10 mouse cellular contexts compared by ENCODE assay signal in the genomic region with DNA sequence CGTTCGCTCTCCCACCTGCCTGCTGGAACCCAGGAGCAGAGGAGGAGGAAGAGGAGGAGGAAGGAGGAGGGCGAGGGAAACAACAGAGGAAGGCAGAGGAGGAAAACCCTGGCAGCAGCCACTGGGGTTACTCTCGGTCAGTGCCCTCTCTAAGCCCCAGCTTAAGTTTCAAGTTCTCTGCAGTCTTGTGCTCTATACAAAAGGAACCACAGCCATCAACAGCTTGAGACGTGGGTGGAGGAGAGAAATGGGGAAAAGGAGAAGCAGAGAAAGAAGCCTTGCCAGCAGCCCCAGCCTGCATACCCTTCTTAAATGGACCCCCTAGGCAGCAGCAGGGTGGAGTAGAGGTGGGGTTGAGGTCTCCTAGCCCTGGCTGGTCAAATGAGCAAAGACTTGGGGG. TPM values are rescaled to one million over a fixed set of nuclear protein-coding genes. Genes with fewer than 3 reads are reported as not detected.
DNase-seq lines count a peak whose midpoint lies in the region; ATAC-seq and TF ChIP-seq lines count a peak whose summit lies in the region.
"Had no signal": no experiment of that assay in that cellular context is flagged by ENCODE, and none has a peak within 500 bp of the region (broad histone marks: within the 10 kb centered on the region; RNA-seq: fewer than 3 reads in every experiment).

No protein-coding gene starts in this region.

- TF ChIP-seq CTCF in bone marrow macrophage, adult 2 months (IDR thresholded peaks at IDR 0.05; ENCODE audit: low read depth, low read length), result no peak

- no peak overlapping the region for H3K4me3 ChIP-seq in heart, embryonic 11.5 days (ENCODE audit: low read depth, low read length)
- H3K4me3 ChIP-seq in bone marrow macrophage, adult 2 months (ENCODE audit: insufficient read depth, low read length), result no peak overlapping the region
- H3K4me3 ChIP-seq in hindbrain, embryonic 11.5 days (ENCODE audit: low read depth, low read length), result no peak overlapping the region
- H3K4me3 ChIP-seq in lung, embryonic 16.5 days (ENCODE audit: low read length), result no peak overlapping the region
- H3K4me3 ChIP-seq: heart, embryonic 13.5 days had no signal

- DNase-seq in heart, adult 9 months (ENCODE audit: low spot score in 2 of 2), result peak; percentile 45 to 51
- peak; percentile 31 to 32 for DNase-seq in B cell, adult 2 months
- DNase-seq in hindbrain, embryonic 11.5 days (ENCODE audit: low spot score), result peak; percentile 6
- DNase-seq in adrenal gland, postnatal 25 days, result no peak
- DNase-seq in cerebellum, postnatal 25 days, result no peak

- H3K9me3 ChIP-seq in heart, embryonic 11.5 days (replicated peaks; ENCODE audit: control insufficient read depth, low read length), result no peaks in the 10 kb centered on the region
- H3K9me3 ChIP-seq in hindbrain, embryonic 11.5 days (ENCODE audit: control insufficient read depth, low read length), result no peaks in the 10 kb centered on the region
- H3K9me3 ChIP-seq in lung, embryonic 16.5 days (ENCODE audit: control insufficient read depth, low read length), result no peaks in the 10 kb centered on the region
- H3K9me3 ChIP-seq: heart, embryonic 13.5 days had no signal

- ATAC-seq in heart, embryonic 11.5 days (replicated peaks; ENCODE audit: insufficient number of reproducible peaks, low FRiP score, low TSS enrichment), result no peak
- 0 out of 2 replicates have a peak, but pooled peaks have one; percentile 25 for ATAC-seq in hindbrain, embryonic 11.5 days (ENCODE audit: low FRiP score)
- ATAC-seq in lung, embryonic 16.5 days (ENCODE audit: low read depth), result no peak

- no peak for TF ChIP-seq POLR2A in bone marrow macrophage, adult 2 months (IDR thresholded peaks at IDR 0.05; ENCODE audit: borderline replicate concordance, low read depth, low read length)

- no peak overlapping the region for H3K27ac ChIP-seq in heart, embryonic 11.5 days (ENCODE audit: low read depth, low read length)
- H3K27ac ChIP-seq in bone marrow macrophage, adult 2 months (ENCODE audit: insufficient read depth, low read depth, low read length), result peak overlapping the region; percentile 87
- H3K27ac ChIP-seq in hindbrain, embryonic 11.5 days (ENCODE audit: low read depth, low read length), result no peak overlapping the region
- H3K27ac ChIP-seq in lung, embryonic 16.5 days (ENCODE audit: low read length), result peak overlapping the region; percentile 45; the same call in 1 of the 2 replicates
- H3K27ac ChIP-seq: heart, embryonic 13.5 days; liver, embryonic 14.5 days had no signal

- no peaks in the 10 kb centered on the region for H3K36me3 ChIP-seq in heart, embryonic 11.5 days (ENCODE audit: control insufficient read depth, insufficient read depth, low read length)
- H3K36me3 ChIP-seq in hindbrain, embryonic 11.5 days (ENCODE audit: control insufficient read depth, insufficient read depth, low read length), result no peaks in the 10 kb centered on the region
- H3K36me3 ChIP-seq in lung, embryonic 16.5 days (ENCODE audit: control insufficient read depth, insufficient read depth, low read length), result peaks cover 4% of the 10 kb centered on the region; the same call in 1 of the 2 replicates

- no peak overlapping the region for H3K9ac ChIP-seq in heart, embryonic 11.5 days (ENCODE audit: low read depth, low read length)
- no peak overlapping the region for H3K9ac ChIP-seq in hindbrain, embryonic 11.5 days (ENCODE audit: low read depth, low read length)
- H3K9ac ChIP-seq in lung, embryonic 16.5 days (ENCODE audit: low read length), result no peak overlapping the region
- H3K9ac ChIP-seq: heart, embryonic 13.5 days; liver, embryonic 14.5 days had no signal

- 34% methylated on average over 3 of the region's 5 CpGs for WGBS in heart, embryonic 11.5 days (ENCODE audit: insufficient replicate concordance)
- WGBS in hindbrain, embryonic 11.5 days, result 17% methylated on average over 2 of the region's 5 CpGs
- 27% methylated on average over 3 of the region's 5 CpGs for WGBS in lung, embryonic 16.5 days

- H3K27me3 ChIP-seq in heart, embryonic 11.5 days (ENCODE audit: control insufficient read depth, insufficient read depth, low read length), result no peaks in the 10 kb centered on the region
- H3K27me3 ChIP-seq in hindbrain, embryonic 11.5 days (ENCODE audit: control insufficient read depth, insufficient read depth, low read length), result no peaks in the 10 kb centered on the region
- no peaks in the 10 kb centered on the region for H3K27me3 ChIP-seq in lung, embryonic 16.5 days (ENCODE audit: control insufficient read depth, insufficient read depth, low read depth, low read length)
- H3K27me3 ChIP-seq: heart, embryonic 13.5 days had no signal

- peaks cover 2% of the 10 kb centered on the region; the same call in 1 of the 2 replicates for H3K4me1 ChIP-seq in heart, embryonic 11.5 days (ENCODE audit: control insufficient read depth, insufficient read depth, low read length)
- peaks cover 48% of the 10 kb centered on the region for H3K4me1 ChIP-seq in bone marrow macrophage, adult 2 months (ENCODE audit: control insufficient read depth, insufficient read depth, low read length)
- H3K4me1 ChIP-seq in hindbrain, embryonic 11.5 days (replicated peaks; ENCODE audit: control insufficient read depth, insufficient read depth, low read length), result no peaks in the 10 kb centered on the region
- H3K4me1 ChIP-seq in lung, embryonic 16.5 days (replicated peaks; ENCODE audit: control insufficient read depth, insufficient read depth, low read length), result peaks cover 26% of the 10 kb centered on the region

- H3K4me2 ChIP-seq in heart, embryonic 11.5 days, result no peak overlapping the region
- no peak overlapping the region for H3K4me2 ChIP-seq in hindbrain, embryonic 11.5 days (replicated peaks; ENCODE audit: low read depth, low read length)
- no peak overlapping the region for H3K4me2 ChIP-seq in lung, embryonic 16.5 days (ENCODE audit: low read depth, low read length)
- H3K4me2 ChIP-seq: heart, embryonic 13.5 days had no signal

RNA-seq across cellular contexts. Expression of gene Abca1, which starts 43.8 kb away (rescaled TPM):
- polyA plus RNA-seq in heart, embryonic 11.5 days (2014; fragmentation: Nextera tagmentation; extraction: Ambion mirVana), result 2.5 and 2.8 TPM in 2 replicates
- 55.9 and 64.3 TPM in 2 replicates for polyA plus RNA-seq in bone marrow macrophage, adult 2 months (2012; ENCODE audit: insufficient read depth, insufficient read length, missing spikeins)
- polyA plus RNA-seq in hindbrain, embryonic 11.5 days (2014; fragmentation: Nextera tagmentation; extraction: Ambion mirVana), result 6.1 and 7.5 TPM in 2 replicates
- polyA plus RNA-seq in lung, embryonic 16.5 days (2015; fragmentation: Nextera tagmentation; extraction: Ambion mirVana), result 9.8 and 10.5 TPM in 2 replicates
- 165 and 265 TPM in 2 replicates for total RNA-seq in adrenal gland, postnatal 25 days (2021)

Comparison
In these comparisons a context has a peak if more than half of its experiments do, and no peak if none do; other contexts are left out.
1. DNase-seq: peak in heart, adult 9 months (2 of 2), B cell, adult 2 months (2 of 2) and hindbrain, embryonic 11.5 days (single experiment); none in adrenal gland, postnatal 25 days (single experiment) and cerebellum, postnatal 25 days (0 of 2).
2. H3K27ac ChIP-seq: peak in bone marrow macrophage, adult 2 months (single experiment) and lung, embryonic 16.5 days (single experiment); none in heart, embryonic 11.5 days (single experiment) and hindbrain, embryonic 11.5 days (single experiment).